Mouse (Mus musculus): ENCODE data around the gene Tlx2.

The Tlx2 gene

DNA sequence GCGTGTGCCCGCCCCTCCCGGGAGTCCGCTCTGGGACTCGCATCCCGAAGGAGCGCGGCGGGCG is at the start of gene Tlx2:
Gene Tlx2 (minus strand): TSS at position 47 of the 64 bp plus-strand sequence.
- no peak for DNase-seq (ENCODE audit: low read depth, low spot score)

DNA sequence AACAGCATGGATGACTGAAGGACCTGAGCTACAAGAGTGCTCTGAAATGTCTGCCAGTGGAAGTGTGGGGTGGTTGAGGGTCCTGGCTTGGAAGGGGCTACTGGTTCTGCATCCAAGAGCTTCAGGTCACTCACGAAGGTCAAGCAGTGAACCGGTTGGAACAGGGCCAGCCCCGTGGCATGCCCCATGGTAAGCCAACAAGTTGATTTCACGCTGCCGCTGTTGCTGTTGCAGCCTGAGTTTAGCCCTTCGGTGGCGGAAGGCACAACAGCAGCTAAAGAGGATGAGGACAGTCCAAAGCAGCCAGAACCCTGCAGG is 49.6 kb upstream of the Tlx2 start:
- no peak for DNase-seq (ENCODE audit: low read depth, low spot score)

DNA sequence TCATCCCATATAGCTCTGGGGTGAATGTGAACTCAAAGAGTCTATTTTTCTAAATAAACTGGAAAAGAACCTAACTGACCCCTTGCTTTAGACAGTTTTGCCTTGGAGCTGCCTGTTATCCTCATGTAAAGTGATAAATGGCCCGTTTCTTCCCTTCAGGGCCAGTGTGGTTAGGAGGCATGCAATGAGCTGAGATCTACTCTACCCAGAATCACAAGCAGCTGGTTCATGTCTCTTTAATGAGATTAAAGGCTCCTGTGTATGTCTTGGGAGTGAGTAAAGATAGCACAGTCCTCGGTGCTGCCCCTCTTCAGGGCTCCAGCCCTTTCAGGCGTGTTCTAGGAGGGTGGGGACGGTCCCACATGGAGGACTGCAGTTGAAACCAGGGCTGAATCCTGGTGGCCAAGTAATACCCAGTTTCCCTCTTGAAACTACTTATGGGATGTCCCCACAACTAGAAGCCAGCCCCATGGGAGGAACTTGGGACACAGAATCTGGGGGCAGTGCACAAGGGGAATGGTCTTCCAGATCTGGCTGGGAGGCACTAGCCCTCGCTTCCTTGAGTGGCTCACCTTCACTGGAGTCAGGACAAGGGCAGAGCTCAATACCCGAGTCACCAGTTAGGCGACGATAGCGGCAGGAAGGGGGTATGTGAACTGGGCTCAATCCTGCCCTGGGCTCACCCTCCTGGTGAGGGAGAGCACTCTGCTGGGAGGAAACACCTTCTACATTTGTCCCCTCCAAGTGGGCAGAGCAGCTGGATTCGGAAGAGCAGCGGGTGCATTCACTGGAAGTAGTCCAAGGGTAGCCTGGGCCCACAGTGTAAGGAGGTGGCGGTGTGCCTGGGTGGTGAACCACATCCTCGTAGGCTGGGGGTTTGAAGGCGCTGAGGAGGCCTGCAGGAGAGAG is 49.0 kb upstream of the Tlx2 start:
- no peak for DNase-seq (ENCODE audit: low read depth, low spot score)

DNA sequence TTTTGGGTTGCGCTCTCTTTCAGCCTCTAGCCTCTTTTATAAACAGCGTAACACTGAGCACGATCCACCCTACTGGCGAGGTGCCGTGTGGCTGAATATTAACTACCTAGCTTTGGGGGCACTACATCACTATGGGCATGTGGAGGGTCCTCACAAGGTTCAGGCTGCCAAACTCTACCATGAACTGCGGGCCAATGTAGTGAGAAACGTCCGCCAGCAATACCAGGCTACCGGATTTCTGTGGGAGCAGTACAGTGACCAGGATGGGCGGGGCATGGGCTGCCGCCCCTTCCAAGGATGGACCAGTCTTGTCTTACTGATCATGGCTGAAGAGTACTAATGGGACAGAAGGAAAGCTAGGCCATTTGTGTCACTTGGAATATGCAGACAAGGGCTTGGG is 48.3 kb upstream of the Tlx2 start:
- no peak for DNase-seq (ENCODE audit: low read depth, low spot score)

DNA sequence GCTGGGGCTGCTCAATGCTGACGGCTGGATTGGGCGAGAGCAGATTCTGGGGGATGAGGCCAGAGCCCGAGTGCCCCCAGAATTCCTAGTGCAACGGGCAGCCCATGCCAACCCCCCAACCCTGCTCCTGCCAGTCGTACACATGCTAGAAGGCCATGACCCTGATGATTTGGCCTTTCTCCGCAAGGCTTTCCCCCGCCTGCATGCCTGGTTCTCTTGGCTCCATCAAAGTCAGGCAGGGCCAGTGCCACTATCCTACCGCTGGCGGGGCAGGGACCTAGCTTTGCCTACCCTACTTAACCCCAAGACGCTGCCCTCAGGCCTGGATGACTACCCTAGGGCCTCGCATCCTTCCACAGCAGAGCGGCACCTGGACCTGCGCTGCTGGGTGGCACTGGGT is 47.5 kb upstream of the Tlx2 start:
- no peak for DNase-seq (ENCODE audit: low read depth, low spot score)

DNA sequence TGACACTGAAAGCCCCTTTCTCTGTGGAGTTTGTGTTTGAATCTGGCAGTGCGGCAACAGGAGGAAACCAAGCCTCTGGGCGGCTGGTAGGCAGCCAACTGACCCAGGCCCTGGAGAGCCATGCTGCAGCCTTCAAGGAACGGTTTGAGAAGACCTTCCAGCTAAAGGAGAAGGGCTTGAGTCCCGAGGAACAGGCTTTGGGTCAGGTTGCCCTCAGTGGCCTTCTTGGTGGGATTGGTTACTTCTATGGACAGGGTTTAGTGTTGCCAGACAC is 47.0 kb upstream of the Tlx2 start:
- no peak for DNase-seq (ENCODE audit: low read depth, low spot score)

DNA sequence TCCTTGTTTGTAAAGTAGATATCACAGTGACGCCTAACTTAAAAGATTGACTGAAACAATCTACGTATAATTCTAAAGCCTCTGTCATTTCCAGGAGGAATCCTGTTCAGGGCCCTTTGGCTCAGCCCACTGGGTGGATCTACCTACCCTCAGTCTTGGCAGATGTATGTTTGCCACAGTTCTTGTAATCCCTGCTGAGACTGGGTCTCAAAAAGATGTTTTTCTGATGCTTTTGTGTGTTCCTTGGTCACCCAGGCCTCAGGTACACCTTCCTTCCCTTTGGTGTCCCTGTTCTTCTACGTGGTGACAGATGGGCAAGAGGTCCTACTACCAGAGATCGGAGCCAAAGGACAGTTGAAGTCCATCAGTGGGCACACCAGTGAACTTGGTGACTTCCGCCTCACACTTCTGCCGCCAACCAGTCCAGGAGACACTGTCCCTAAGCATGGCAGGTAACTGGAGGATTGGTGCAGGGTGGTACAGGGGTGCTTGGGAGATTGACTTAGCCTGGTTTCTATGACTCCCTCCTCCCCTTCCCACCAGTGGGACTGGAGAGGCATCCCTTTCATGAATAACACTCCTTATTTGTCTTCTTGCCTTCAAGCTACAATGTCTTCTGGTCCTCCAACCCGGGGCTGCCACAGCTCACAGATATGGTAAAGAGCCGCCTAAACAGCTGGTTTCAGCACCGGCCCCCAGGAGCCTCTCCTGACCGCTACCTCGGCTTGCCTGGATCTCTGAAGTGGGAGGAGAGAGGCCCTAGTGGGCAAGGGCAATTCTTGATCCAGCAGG is 46.5 kb upstream of the Tlx2 start:
- no peak for DNase-seq (ENCODE audit: low read depth, low spot score)

DNA sequence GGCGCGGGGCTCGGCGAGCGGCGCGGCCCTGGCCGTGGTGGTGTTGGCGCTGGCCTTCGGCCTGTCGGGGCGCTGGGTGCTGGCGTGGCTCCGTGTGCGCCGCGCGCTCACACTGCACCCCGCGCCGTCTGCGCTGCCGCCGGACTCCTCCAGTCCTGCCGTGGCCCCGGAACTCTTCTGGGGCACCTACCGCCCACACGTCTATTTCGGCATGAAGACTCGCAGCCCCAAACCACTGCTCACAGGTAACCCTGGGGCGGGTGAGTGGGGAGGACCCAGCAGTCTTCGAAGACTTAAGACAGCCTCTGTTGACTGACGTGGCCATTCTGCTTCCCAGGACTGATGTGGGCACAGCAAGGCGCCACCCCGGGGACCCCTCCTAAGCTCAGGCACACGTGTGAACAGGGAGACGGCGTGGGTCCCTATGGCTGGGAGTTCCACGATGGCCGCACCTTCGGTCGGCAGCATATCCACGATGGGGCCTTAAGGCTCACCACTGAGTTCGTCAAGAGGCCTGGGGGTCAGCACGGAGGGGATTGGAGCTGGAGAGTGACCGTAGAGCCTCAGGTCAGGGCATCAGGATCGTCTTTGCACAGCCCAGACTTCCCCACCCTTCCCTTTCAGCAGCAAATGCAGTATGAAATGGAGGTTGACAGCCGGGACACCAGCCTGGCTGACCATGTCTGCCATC is 45.7 kb upstream of the Tlx2 start:
- DNase-seq (ENCODE audit: low read depth, low spot score), result no peak

DNA sequence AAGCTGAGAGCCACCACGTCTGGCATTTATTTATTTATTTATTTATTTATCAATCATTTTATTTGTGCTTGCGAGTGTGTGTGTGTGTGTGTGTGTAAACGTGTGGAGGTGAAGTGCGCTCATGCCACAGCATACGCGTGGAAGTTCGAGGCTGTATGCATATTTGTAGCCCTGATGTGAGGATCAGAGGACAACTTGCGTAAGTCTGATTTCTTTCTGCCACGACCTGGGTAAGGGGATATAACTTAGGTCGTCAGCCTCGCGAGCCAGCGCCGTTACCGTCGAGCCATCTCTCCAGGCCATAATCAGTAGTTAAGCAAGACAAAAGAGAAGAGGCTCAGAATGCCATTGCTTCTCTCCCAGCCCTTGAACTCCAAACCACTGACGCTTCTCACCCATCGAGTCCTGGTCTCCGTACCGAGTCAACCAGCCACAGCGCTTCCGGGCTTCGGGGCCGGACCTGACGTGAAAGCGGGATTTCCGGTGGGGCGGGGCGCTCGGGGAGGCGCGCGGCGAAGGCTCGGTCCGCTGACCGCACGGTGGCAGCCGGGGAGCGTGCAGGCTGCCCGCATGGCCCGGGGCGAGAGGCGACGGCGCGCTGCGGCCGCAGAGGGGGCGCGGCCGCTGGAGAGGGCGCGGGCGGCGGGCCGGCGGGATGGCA is 45.0 kb upstream of the Tlx2 start, which contains the start of gene Mogs:
Gene Mogs (plus strand): TSS at position 486 of the 661 bp plus-strand sequence.
- peak; percentile 75 for DNase-seq (ENCODE audit: low read depth, low spot score)

DNA sequence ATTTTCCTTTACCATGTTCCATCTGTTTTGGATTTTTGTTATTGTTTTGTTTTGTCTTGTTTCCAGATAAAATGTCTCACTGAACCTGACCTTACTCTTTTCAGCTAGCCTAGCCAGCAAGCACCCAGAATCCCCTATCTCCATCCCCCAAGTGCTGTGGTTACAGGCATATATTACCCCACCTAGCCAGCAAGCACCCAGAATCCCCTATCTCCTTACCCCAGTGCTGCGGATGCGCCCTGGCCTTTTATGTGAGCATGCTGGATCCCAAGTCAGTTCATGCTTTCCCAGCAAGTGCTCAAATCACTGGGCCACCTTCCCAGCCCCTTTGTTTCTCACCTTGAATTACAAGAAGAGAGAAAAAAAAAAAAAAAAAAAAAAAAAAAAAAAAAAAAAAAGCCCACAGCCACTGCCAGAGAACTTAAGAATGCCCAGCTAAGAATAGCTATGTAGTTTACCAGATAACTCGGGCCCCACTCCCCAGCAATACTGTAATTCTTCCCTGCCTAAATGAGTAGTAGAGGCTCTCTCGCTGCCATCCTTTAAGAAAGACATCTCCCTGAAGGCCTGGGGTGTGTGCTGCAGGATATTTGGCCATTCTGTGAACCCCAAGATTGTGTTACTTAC is 41.5 kb upstream of the Tlx2 start:
- DNase-seq (ENCODE audit: low read depth, low spot score), result no peak

DNA sequence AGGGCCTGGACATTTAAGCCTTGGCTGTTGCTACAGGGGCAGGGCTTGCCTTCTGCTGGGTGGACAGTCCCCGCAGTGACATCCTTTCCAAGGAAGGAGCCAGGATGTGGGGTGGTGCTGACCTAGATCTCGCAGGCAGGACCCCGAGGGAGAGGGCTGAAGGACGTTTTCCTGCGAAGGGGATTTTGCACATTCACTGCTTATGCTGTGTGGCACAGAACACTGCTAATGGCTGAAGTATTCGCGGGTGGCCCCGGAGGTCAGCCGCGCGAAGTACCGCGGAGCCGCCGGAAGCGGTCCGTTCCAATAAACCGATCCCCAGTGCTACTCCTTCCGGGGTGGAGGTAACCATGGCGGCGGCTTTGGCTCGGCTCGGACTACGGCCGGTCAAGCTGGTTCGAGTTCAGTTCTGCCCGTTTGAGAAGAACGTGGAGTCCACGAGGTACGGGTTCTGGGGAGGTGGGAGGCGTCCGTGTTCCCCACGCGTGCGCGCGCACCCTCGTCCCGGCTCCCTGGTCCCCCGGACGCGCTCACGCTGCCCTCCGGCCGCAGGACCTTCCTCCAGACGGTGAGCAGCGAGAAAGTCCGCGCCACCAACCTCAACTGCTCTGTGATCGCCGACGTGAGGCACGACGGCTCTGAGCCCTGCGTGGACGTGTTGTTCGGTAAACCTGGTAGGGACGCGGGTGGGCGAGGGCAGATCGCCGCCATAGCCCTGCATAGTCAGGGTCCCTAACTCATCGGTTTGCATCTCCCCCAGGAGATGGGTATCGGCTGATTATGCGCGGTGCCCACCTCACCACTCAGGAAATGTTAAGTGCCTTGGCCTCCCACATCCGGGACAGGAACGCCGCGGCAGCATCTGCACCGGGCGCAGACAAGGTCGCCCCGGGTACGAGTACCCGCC is 38.9 kb upstream of the Tlx2 start, which contains the start of gene Mrpl53:
Gene Mrpl53 (plus strand): TSS at position 279 of the 907 bp plus-strand sequence.
- DNase-seq (ENCODE audit: low read depth, low spot score), result peak; percentile 73

DNA sequence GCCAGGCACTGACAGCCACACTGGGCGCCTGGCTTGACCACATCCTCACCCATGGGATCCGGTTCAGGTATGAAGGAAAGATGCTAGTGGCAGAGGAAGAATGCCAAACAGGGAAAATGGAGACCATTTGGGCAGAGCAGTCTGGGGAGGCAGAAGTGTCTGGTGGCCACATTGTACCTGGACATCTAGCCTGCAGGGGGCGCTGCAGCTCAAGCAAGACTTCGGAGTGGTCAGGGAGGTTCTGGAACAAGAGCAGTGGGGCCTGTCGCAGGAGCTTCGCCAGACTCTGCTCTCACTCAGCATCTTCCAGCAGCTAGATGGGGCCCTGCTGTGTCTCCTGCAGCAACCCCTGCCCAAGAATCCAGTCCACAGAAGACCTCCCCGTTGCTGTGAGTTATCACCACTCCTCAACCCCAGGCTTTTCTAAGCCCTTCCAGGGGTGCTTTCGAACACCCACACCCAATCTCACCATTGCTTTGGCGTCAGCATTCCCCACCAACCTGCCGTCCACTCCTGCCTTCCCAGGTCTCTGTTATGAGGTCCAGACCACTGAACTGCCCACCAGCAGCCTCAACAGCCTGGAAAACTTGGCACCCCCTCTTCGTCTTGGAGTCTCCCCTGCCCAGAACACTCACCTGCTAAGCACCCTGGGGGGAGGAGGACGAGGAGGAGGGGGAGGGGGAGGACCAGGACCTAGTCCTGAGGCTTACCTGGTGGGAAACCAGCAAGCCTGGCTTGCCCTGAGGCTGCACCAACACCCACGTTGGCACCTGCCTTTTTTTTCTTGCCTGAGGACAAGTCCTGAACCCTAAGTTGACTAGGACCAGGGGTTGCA is 37.7 kb upstream of the Tlx2 start:
- peak; percentile 18 for DNase-seq (ENCODE audit: low read depth, low spot score)

DNA sequence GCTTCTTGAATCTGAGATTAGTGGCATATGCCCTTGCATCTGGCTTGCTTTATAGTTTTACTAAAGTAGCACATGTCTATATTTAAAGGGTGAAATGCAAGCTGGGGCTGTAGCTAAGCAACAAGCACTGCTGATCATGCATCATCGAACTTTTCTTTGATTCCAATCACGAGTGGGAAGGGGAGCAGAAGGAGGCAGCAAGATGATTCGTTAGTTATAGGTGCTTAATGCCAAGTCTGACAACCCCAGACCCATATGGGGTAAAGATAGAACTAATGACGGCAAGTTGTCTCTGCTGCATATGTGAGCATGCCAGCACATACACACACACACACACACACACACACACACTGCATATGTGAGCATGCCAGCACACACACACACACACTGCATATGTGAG is 34.1 kb upstream of the Tlx2 start:
- no peak for DNase-seq (ENCODE audit: low read depth, low spot score)

DNA sequence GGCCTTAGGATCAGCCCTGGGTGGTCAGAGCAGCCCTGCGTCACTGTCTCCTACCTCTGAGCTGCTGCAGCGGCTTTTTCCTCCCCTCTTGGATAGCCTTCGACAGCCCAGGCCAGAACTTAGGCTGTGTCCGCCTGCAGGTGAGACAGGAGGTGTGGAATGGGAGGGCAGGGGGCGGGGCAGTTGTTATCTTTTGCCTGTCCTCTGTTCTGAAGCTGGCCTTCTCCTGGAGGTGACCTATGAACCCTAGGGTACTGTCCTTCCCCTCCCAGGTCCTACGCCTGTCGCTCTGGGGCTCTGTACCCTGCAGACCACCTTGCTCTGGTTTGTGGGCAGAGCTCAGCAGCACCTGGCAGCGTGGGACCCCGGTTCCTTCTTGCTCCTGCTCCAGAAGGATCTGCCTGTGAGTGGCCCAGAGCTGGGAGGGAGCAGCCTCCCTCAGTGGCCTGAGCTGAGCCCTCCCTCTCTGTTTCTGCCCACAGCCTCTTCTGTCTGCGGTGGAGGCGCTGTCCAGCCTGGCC is 33.1 kb upstream of the Tlx2 start:
- DNase-seq (ENCODE audit: low read depth, low spot score), result no peak

DNA sequence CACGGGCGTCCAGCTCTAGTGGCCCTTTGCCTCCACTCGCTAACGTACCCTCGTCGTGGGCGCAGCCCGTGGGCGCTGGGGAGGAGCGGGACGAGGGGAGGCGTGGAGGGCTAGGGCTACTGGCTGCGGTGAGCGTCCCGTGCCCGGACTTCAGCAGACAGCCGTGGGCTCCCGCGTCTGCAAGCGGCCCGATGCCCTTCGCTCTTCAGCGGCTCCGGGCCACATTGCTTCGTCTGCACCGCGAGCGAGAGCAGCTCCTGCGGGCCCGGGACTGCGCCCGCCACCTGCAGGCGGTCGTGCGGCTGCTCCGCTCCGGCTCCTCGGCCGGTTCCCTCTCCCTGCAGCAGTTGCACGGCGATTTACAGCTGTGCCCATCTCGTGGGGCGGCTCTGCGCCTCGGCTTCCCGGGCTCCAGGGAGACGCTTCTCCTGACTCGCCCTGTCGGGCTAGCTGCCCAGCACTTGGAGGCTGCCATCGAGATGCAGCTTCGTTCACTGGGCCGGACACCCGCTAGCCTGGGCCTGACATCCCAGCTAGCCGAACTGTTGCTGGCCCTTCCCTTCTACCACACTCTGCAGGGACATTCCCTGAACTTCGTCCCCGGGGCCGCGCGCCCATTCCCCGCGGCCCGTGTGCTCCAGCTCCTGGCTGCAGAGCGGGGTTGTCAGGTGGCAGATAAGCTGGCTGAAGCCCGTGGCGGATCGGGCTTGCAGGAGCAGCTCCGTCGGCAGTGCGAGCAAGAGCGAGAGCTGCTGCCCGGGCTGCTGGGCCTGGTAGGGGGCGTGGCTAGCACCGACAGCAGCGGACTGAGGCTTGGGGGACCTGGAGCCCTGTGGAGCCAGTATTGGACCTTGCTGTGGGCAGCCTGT is 31.8 kb upstream of the Tlx2 start:
- DNase-seq (ENCODE audit: low read depth, low spot score), result peak; percentile 25

DNA sequence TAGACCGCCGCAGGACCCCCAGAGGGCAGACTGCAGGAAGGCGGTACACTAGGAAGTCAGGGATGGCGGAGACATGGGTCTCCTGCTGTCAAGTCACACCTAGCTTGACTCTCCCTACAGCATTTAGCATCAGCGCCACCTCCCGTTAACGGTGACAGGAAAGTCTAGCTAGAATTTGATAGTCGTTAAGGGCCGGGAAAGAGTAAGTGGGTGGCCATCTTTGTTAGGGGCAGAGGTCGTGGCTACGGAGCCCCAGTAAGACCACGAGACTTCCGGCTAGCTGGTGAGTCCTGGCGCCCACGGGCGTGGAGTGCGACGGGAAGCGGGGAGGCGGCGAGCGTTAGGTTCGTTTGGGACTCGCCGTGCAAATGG is 31.2 kb upstream of the Tlx2 start, which contains the start of the genes Ccdc142 and Gm42688:
Gene Ccdc142 (plus strand): TSS at position 286 of the 372 bp plus-strand sequence.
Gene Gm42688 (plus strand): TSS at position 302 of the 372 bp plus-strand sequence.
- peak; percentile 82 for DNase-seq (ENCODE audit: low read depth, low spot score)

DNA sequence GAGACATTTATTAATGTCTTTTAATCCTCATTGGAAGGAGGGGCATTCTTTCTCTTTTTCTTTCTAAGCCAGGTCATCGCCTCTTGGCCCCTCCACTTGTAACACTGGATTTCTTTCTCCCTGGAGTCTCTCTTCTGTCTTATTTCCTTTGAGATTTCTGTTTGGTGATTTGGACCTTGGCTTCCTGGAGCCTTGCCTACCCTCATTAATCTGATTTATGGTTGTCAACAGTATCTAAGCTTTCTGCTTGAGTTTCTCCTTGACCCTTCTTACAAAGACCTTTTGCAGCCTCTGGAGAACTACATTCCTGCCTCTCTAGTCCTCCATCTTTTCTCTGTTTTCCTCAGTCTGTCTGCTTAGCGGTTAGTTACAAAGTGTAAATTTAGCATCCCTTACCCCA is 28.3 kb upstream of the Tlx2 start:
- no peak for DNase-seq (ENCODE audit: low read depth, low spot score)

DNA sequence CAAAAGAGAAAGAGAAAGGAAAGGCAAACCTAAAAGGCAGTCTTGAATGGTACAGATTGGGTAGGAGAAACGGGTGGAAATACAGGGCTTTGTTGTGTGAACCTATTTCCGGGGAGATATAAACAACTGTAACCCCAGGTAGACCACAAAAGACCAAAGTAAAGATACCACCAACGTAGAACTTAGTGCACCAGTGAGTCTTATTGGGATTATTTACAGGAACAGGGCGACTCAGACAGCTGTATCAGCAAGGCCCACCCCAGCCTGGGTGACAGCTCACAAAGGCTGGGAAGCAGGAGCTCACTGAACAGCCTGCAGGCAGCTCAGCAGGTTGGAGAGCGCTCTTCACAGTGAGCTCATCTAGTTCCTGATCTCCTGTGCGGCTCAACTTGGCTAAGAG is 25.9 kb upstream of the Tlx2 start:
- no peak for DNase-seq (ENCODE audit: low read depth, low spot score)
